Mouse (Mus musculus): ENCODE results near the gene Ctsg. TPM values are rescaled to one million over a fixed set of nuclear protein-coding genes. Genes with fewer than 3 reads are reported as not detected.
"Not testable (repeated sequence)": the region's sequence is repeated elsewhere in the genome, so short reads cannot be mapped to it uniquely, and the experiment has no call there.

Ctsg gene
- 0.92 TPM in 1 of 2 replicates, not detected in the other for total RNA-seq (2014; rRNA removed)
- 0.41 TPM in 1 of 2 replicates, not detected in the other for polyA plus RNA-seq (2015; fragmentation: Nextera tagmentation; extraction: Ambion mirVana)

GRCm38 (mm10) chr14:56102386-56102785 lies at the start of gene Ctsg:
Gene Ctsg (minus strand): TSS chr14:56102574.
- Histone ChIP-seq H3K27ac (ENCODE audit: low read depth, low read length) (no peak within 1 kb of the TSS), H3K4me3 (ENCODE audit: low read depth, low read length) (no peak within 1 kb of the TSS), H3K36me3 (ENCODE audit: insufficient read depth) (no peaks in the 10 kb centered on the region), H3K9me3 (ENCODE audit: low read length) (no peaks in the 10 kb centered on the region), H3K9ac (no peak within 1 kb of the TSS), H3K4me1 (ENCODE audit: insufficient read depth) (no peaks in the 10 kb centered on the region), H3K27me3 (ENCODE audit: insufficient read depth, low read length) (no peaks in the 10 kb centered on the region), H3K4me2 (ENCODE audit: low read depth) (no peak within 1 kb of the TSS)
- no peak for TF ChIP-seq CTCF (IDR thresholded peaks at IDR 0.05; ENCODE audit: low read depth)
- DNase-seq, result no peak
- no peak for ATAC-seq
- 82% methylated on average over 10 of the region's 10 CpGs for WGBS

GRCm38 (mm10) chr14:56133675-56134074 lies 31.3 kb upstream of the Ctsg start:
- H3K4me1 ChIP-seq (ENCODE audit: insufficient read depth); H3K36me3 ChIP-seq (ENCODE audit: insufficient read depth); H3K9me3 ChIP-seq (ENCODE audit: low read length); H3K9ac ChIP-seq; H3K4me2 ChIP-seq (ENCODE audit: low read depth); ATAC-seq; H3K27ac ChIP-seq (ENCODE audit: low read depth, low read length); H3K4me3 ChIP-seq (ENCODE audit: low read depth, low read length); DNase-seq; H3K27me3 ChIP-seq (ENCODE audit: insufficient read depth, low read length): not testable (repeated sequence)
- WGBS, result 85% methylated on average over 1 of the region's 1 CpGs

GRCm38 (mm10) chr14:56132508-56132907 lies 30.1 kb upstream of the Ctsg start, which contains the start of gene Gzmd:
Gene Gzmd (minus strand): TSS chr14:56132608.
- 87% methylated on average over 2 of the region's 2 CpGs for WGBS
- not testable (repeated sequence) for H3K27me3 ChIP-seq (ENCODE audit: insufficient read depth, low read length); H3K36me3 ChIP-seq (ENCODE audit: insufficient read depth); H3K4me2 ChIP-seq (ENCODE audit: low read depth); H3K4me1 ChIP-seq (ENCODE audit: insufficient read depth); H3K27ac ChIP-seq (ENCODE audit: low read depth, low read length); DNase-seq; ATAC-seq; H3K9ac ChIP-seq; H3K4me3 ChIP-seq (ENCODE audit: low read depth, low read length); H3K9me3 ChIP-seq (ENCODE audit: low read length)

- WGBS, result 50% methylated on average over 3 of the region's 3 CpGs
- H3K27me3 ChIP-seq (ENCODE audit: insufficient read depth, low read length), result no peaks in the 10 kb centered on the region
- no peak for DNase-seq
- no peaks in the 10 kb centered on the region for H3K4me1 ChIP-seq (ENCODE audit: insufficient read depth)
- ATAC-seq, result no peak
- no peaks in the 10 kb centered on the region for H3K9me3 ChIP-seq (ENCODE audit: low read length)
- H3K4me3 ChIP-seq (ENCODE audit: low read depth, low read length), result no peak overlapping the region
- no peak overlapping the region for H3K27ac ChIP-seq (ENCODE audit: low read depth, low read length)
- no peak overlapping the region for H3K4me2 ChIP-seq (ENCODE audit: low read depth)
- no peaks in the 10 kb centered on the region for H3K36me3 ChIP-seq (ENCODE audit: insufficient read depth)
- TF ChIP-seq CTCF (IDR thresholded peaks at IDR 0.05; ENCODE audit: low read depth), result no peak
- H3K9ac ChIP-seq, result no peak overlapping the region
Observed at GRCm38 (mm10) chr14:56128341-56128740, 26.0 kb upstream of the Ctsg start.

- 84% methylated on average over 3 of the region's 3 CpGs for WGBS
- DNase-seq (no peak), ATAC-seq (no peak)
- TF ChIP-seq CTCF (IDR thresholded peaks at IDR 0.05; ENCODE audit: low read depth), result no peak
- H3K4me2 ChIP-seq (ENCODE audit: low read depth), result no peak overlapping the region
- no peaks in the 10 kb centered on the region for H3K4me1 ChIP-seq (ENCODE audit: insufficient read depth)
- no peak overlapping the region for H3K27ac ChIP-seq (ENCODE audit: low read depth, low read length)
- H3K36me3 ChIP-seq (ENCODE audit: insufficient read depth), result no peaks in the 10 kb centered on the region
- no peak overlapping the region for H3K9ac ChIP-seq
- H3K9me3 ChIP-seq (ENCODE audit: low read length), result no peaks in the 10 kb centered on the region
- no peaks in the 10 kb centered on the region for H3K27me3 ChIP-seq (ENCODE audit: insufficient read depth, low read length)
- H3K4me3 ChIP-seq (ENCODE audit: low read depth, low read length), result no peak overlapping the region
Observed at GRCm38 (mm10) chr14:56123516-56123915, 21.1 kb upstream of the Ctsg start.

GRCm38 (mm10) chr14:56120525-56120924 lies 18.2 kb upstream of the Ctsg start, which contains the start of gene Gzme:
Gene Gzme (minus strand): TSS chr14:56120625.
- no peak within 1 kb of the TSS for H3K9ac ChIP-seq
- no peak within 1 kb of the TSS for H3K4me2 ChIP-seq (ENCODE audit: low read depth)
- H3K4me1 ChIP-seq (ENCODE audit: insufficient read depth), result no peaks in the 10 kb centered on the region
- ATAC-seq, result no peak
- no peak for DNase-seq
- H3K27ac ChIP-seq (ENCODE audit: low read depth, low read length), result no peak within 1 kb of the TSS
- no peaks in the 10 kb centered on the region for H3K36me3 ChIP-seq (ENCODE audit: insufficient read depth)
- TF ChIP-seq CTCF (IDR thresholded peaks at IDR 0.05; ENCODE audit: low read depth), result no peak
- H3K4me3 ChIP-seq (ENCODE audit: low read depth, low read length), result no peak within 1 kb of the TSS
- H3K27me3 ChIP-seq (ENCODE audit: insufficient read depth, low read length), result no peaks in the 10 kb centered on the region
- H3K9me3 ChIP-seq (ENCODE audit: low read length), result no peaks in the 10 kb centered on the region

- not testable (repeated sequence) for ATAC-seq; DNase-seq; H3K4me3 ChIP-seq (ENCODE audit: low read depth, low read length); H3K4me1 ChIP-seq (ENCODE audit: insufficient read depth); H3K9me3 ChIP-seq (ENCODE audit: low read length); H3K36me3 ChIP-seq (ENCODE audit: insufficient read depth); H3K27ac ChIP-seq (ENCODE audit: low read depth, low read length); H3K9ac ChIP-seq; H3K27me3 ChIP-seq (ENCODE audit: insufficient read depth, low read length); H3K4me2 ChIP-seq (ENCODE audit: low read depth)
- WGBS, result 94% methylated on average over 33 of the region's 33 CpGs
Observed at GRCm38 (mm10) chr14:56115531-56116310, 13.3 kb upstream of the Ctsg start.
